Comparison of ENCODE assay signal across 13 mouse cellular contexts in genomic region chr8:119855656-119856055, GRCm38 (mm10). TPM values are rescaled to one million over a fixed set of nuclear protein-coding genes. Genes with fewer than 3 reads are reported as not detected.
DNase-seq lines count a peak whose midpoint lies in the region; ATAC-seq and TF ChIP-seq lines count a peak whose summit lies in the region.
"Had no signal": no experiment of that assay in that cellular context is flagged by ENCODE, and none has a peak within 500 bp of the region (broad histone marks: within the 10 kb centered on the region; RNA-seq: fewer than 3 reads in every experiment).

No protein-coding gene starts in this region.

- TF ChIP-seq CTCF in forebrain, postnatal 0 days (IDR thresholded peaks at IDR 0.05; ENCODE audit: low read depth) = 0 out of 2 replicates have a peak, but pooled peaks have one; percentile 4
- TF ChIP-seq CTCF in liver, embryonic 14.5 days (IDR thresholded peaks at IDR 0.05; ENCODE audit: low read depth) = peak; percentile 27; the same call in 1 of the 2 replicates
- peak; percentile 25; the same call in 1 of the 2 replicates for TF ChIP-seq CTCF in stomach, postnatal 0 days (IDR thresholded peaks at IDR 0.05; ENCODE audit: low read depth)

- no peak overlapping the region for H3K4me2 ChIP-seq in forebrain, postnatal 0 days (ENCODE audit: low read depth)
- H3K4me2 ChIP-seq in forebrain, embryonic 15.5 days (replicated peaks) = no peak overlapping the region
- H3K4me2 ChIP-seq in liver, embryonic 14.5 days (ENCODE audit: low read depth) = no peak overlapping the region
- no peak overlapping the region for H3K4me2 ChIP-seq in liver, embryonic 12.5 days
- no peak overlapping the region for H3K4me2 ChIP-seq in stomach, postnatal 0 days (replicated peaks; ENCODE audit: low read depth)
- H3K4me2 ChIP-seq: forebrain, embryonic 12.5 days; intestine, embryonic 15.5 days had no signal

- no peak for DNase-seq in forebrain, postnatal 0 days
- DNase-seq in liver, embryonic 14.5 days (ENCODE audit: low read depth in 3 of 3, low spot score in 3 of 3) = no peak
- DNase-seq in gastrocnemius, postnatal 14 days = peak; percentile 61
- DNase-seq in stomach, postnatal 0 days (ENCODE audit: low spot score) = no peak
- DNase-seq in left cerebral cortex, postnatal 4 days = no peak

- no peaks in the 10 kb centered on the region for H3K9me3 ChIP-seq in forebrain, postnatal 0 days (ENCODE audit: low read length)
- no peaks in the 10 kb centered on the region for H3K9me3 ChIP-seq in forebrain, embryonic 15.5 days
- H3K9me3 ChIP-seq in liver, embryonic 14.5 days (ENCODE audit: control insufficient read depth, low read length) = no peaks in the 10 kb centered on the region
- H3K9me3 ChIP-seq in liver, embryonic 12.5 days (replicated peaks) = no peaks in the 10 kb centered on the region
- no peaks in the 10 kb centered on the region for H3K9me3 ChIP-seq in stomach, postnatal 0 days (ENCODE audit: control insufficient read depth, low read length)
- H3K9me3 ChIP-seq: forebrain, embryonic 12.5 days; intestine, embryonic 15.5 days had no signal

- H3K4me3 ChIP-seq in forebrain, postnatal 0 days (ENCODE audit: low read depth, low read length) = no peak overlapping the region
- H3K4me3 ChIP-seq in forebrain, embryonic 15.5 days = no peak overlapping the region
- no peak overlapping the region for H3K4me3 ChIP-seq in liver, embryonic 14.5 days (ENCODE audit: insufficient read depth in 1 of 2, low read depth in 2 of 2, low read length in 2 of 2)
- no peak overlapping the region for H3K4me3 ChIP-seq in liver, embryonic 12.5 days
- no peak overlapping the region for H3K4me3 ChIP-seq in stomach, postnatal 0 days (ENCODE audit: low read depth, low read length)
- H3K4me3 ChIP-seq: forebrain, embryonic 12.5 days; intestine, embryonic 15.5 days had no signal

- no peak for ATAC-seq in forebrain, postnatal 0 days
- ATAC-seq in forebrain, embryonic 15.5 days (replicated peaks) = no peak
- ATAC-seq in liver, embryonic 14.5 days (ENCODE audit: insufficient read depth) = no peak
- no peak for ATAC-seq in liver, embryonic 12.5 days
- ATAC-seq in stomach, postnatal 0 days (ENCODE audit: low FRiP score, low TSS enrichment) = no peak
- ATAC-seq: CD4-positive, CD25-positive, alpha-beta regulatory T cell, adult 4 months; intestine, embryonic 15.5 days; midbrain, embryonic 16.5 days; Patski had no signal

- intact Hi-C loops in gastrocnemius, postnatal 14 days (cut with DNase I; ENCODE audit: low total_unique reads) = no loop called here
- intact Hi-C loops in left cerebral cortex, postnatal 4 days (cut with DNase I) = no loop called here

- no peak for TF ChIP-seq EP300 in liver, embryonic 14.5 days (IDR thresholded peaks at IDR 0.05; ENCODE audit: low read depth)
- no peak for TF ChIP-seq EP300 in stomach, postnatal 0 days (optimal IDR thresholded peaks at IDR 0.05)

- H3K27me3 ChIP-seq in forebrain, postnatal 0 days (ENCODE audit: insufficient read depth, low read length) = no peaks in the 10 kb centered on the region; the same call in 1 of the 2 replicates
- H3K27me3 ChIP-seq in forebrain, embryonic 15.5 days = no peaks in the 10 kb centered on the region
- no peaks in the 10 kb centered on the region for H3K27me3 ChIP-seq in liver, embryonic 14.5 days (ENCODE audit: control insufficient read depth, insufficient read depth, low read length)
- H3K27me3 ChIP-seq in liver, embryonic 12.5 days (replicated peaks) = no peaks in the 10 kb centered on the region; the same call in 1 of the 2 replicates
- no peaks in the 10 kb centered on the region for H3K27me3 ChIP-seq in stomach, postnatal 0 days (ENCODE audit: control insufficient read depth, insufficient read depth, low read length)
- H3K27me3 ChIP-seq: forebrain, embryonic 12.5 days; intestine, embryonic 15.5 days had no signal

- H3K4me1 ChIP-seq in forebrain, postnatal 0 days (ENCODE audit: insufficient read depth) = no peaks in the 10 kb centered on the region
- H3K4me1 ChIP-seq in forebrain, embryonic 15.5 days = no peaks in the 10 kb centered on the region
- no peaks in the 10 kb centered on the region; a peak in 1 of 4 replicates for H3K4me1 ChIP-seq in liver, embryonic 14.5 days (replicated peaks; ENCODE audit: control insufficient read depth in 2 of 2, insufficient read depth in 2 of 2, low read length in 1 of 2)
- H3K4me1 ChIP-seq in liver, embryonic 12.5 days = peaks cover 30% of the 10 kb centered on the region
- H3K4me1 ChIP-seq in stomach, postnatal 0 days (replicated peaks; ENCODE audit: control insufficient read depth, insufficient read depth) = no peaks in the 10 kb centered on the region
- H3K4me1 ChIP-seq: intestine, embryonic 15.5 days had no signal

- 80% methylated on average over 5 of the region's 5 CpGs for WGBS in forebrain, postnatal 0 days
- WGBS in forebrain, embryonic 15.5 days = 75% methylated on average over 5 of the region's 5 CpGs
- 51% methylated on average over 5 of the region's 5 CpGs for WGBS in liver, embryonic 14.5 days (ENCODE audit: insufficient replicate concordance)
- WGBS in liver, embryonic 12.5 days (ENCODE audit: insufficient replicate concordance) = 58% methylated on average over 5 of the region's 5 CpGs
- 80% methylated on average over 5 of the region's 5 CpGs for WGBS in stomach, postnatal 0 days

- H3K36me3 ChIP-seq in forebrain, postnatal 0 days (ENCODE audit: insufficient read depth) = no peaks in the 10 kb centered on the region
- H3K36me3 ChIP-seq in forebrain, embryonic 15.5 days = no peaks in the 10 kb centered on the region
- no peaks in the 10 kb centered on the region for H3K36me3 ChIP-seq in liver, embryonic 14.5 days (replicated peaks; ENCODE audit: control insufficient read depth, insufficient read depth, low read depth)
- no peaks in the 10 kb centered on the region for H3K36me3 ChIP-seq in liver, embryonic 12.5 days
- H3K36me3 ChIP-seq in stomach, postnatal 0 days (ENCODE audit: control insufficient read depth, insufficient read depth, low read length) = no peaks in the 10 kb centered on the region
- H3K36me3 ChIP-seq: forebrain, embryonic 12.5 days; intestine, embryonic 15.5 days had no signal

- H3K27ac ChIP-seq in forebrain, postnatal 0 days (ENCODE audit: low read depth, low read length) = no peak overlapping the region
- no peak overlapping the region for H3K27ac ChIP-seq in forebrain, embryonic 15.5 days (replicated peaks)
- H3K27ac ChIP-seq in liver, embryonic 14.5 days = no peak overlapping the region
- H3K27ac ChIP-seq in liver, embryonic 12.5 days = no peak overlapping the region
- no peak overlapping the region for H3K27ac ChIP-seq in stomach, postnatal 0 days (replicated peaks)
- H3K27ac ChIP-seq: forebrain, embryonic 12.5 days; intestine, embryonic 15.5 days had no signal

- no peak overlapping the region for H3K9ac ChIP-seq in forebrain, postnatal 0 days
- H3K9ac ChIP-seq in forebrain, embryonic 15.5 days (replicated peaks) = no peak overlapping the region
- no peak overlapping the region for H3K9ac ChIP-seq in liver, embryonic 14.5 days (replicated peaks)
- no peak overlapping the region for H3K9ac ChIP-seq in liver, embryonic 12.5 days
- no peak overlapping the region for H3K9ac ChIP-seq in stomach, postnatal 0 days (ENCODE audit: low read length)
- H3K9ac ChIP-seq: forebrain, embryonic 12.5 days; intestine, embryonic 15.5 days had no signal

RNA-seq across cellular contexts. Expression of gene Klhl36, which starts 6.4 kb away (rescaled TPM):
- total RNA-seq in forebrain, postnatal 0 days (2014; rRNA removed) = 18.7 and 23.0 TPM in 2 replicates
- 18.0 and 20.3 TPM in 2 replicates for polyA plus RNA-seq in forebrain, postnatal 0 days (2015; fragmentation: Nextera tagmentation; extraction: Ambion mirVana)
- 15.3 and 15.4 TPM in 2 replicates for polyA plus RNA-seq in forebrain, embryonic 15.5 days (2015; fragmentation: Nextera tagmentation; extraction: Ambion mirVana)
- 2.5 TPM in 2 replicates for polyA plus RNA-seq in liver, embryonic 14.5 days (2012; rRNA removed)
- polyA plus RNA-seq in liver, embryonic 14.5 days (2014; fragmentation: Nextera tagmentation; extraction: Ambion mirVana) = 2.7 and 3.3 TPM in 2 replicates
- 7.0 and 7.7 TPM in 2 replicates for polyA plus RNA-seq in liver, embryonic 12.5 days (2016; fragmentation: Nextera tagmentation; extraction: Ambion mirVana)
- 1 to 10 TPM; 2.2 to 2.7 TPM for total RNA-seq in gastrocnemius, postnatal 14 days (2021)
- 9.0 and 10.0 TPM in 2 replicates for polyA plus RNA-seq in stomach, postnatal 0 days (2015; fragmentation: Nextera tagmentation; extraction: Ambion mirVana)
- total RNA-seq in left cerebral cortex, postnatal 4 days (2021) = 10 to 100 TPM in 1 of 2 experiments, 1 to 10 TPM in 1; 8.9 to 11.8 TPM

RNA-seq across cellular contexts. Expression of gene Cotl1, which starts 15.3 kb away (rescaled TPM):
- total RNA-seq in forebrain, postnatal 0 days (2014; rRNA removed) = 177 and 224 TPM in 2 replicates
- polyA plus RNA-seq in forebrain, postnatal 0 days (2015; fragmentation: Nextera tagmentation; extraction: Ambion mirVana) = 134 and 156 TPM in 2 replicates
- polyA plus RNA-seq in forebrain, embryonic 15.5 days (2015; fragmentation: Nextera tagmentation; extraction: Ambion mirVana) = 127 and 138 TPM in 2 replicates
- 57.0 and 59.6 TPM in 2 replicates for polyA plus RNA-seq in liver, embryonic 14.5 days (2012; rRNA removed)
- polyA plus RNA-seq in liver, embryonic 14.5 days (2014; fragmentation: Nextera tagmentation; extraction: Ambion mirVana) = 77.7 and 88.7 TPM in 2 replicates
- polyA plus RNA-seq in liver, embryonic 12.5 days (2016; fragmentation: Nextera tagmentation; extraction: Ambion mirVana) = 46.5 and 49.5 TPM in 2 replicates
- 10 to 100 TPM; 18.3 to 24.5 TPM for total RNA-seq in gastrocnemius, postnatal 14 days (2021)
- 100 and 106 TPM in 2 replicates for polyA plus RNA-seq in stomach, postnatal 0 days (2015; fragmentation: Nextera tagmentation; extraction: Ambion mirVana)
- total RNA-seq in left cerebral cortex, postnatal 4 days (2021) = 100 to 1,000 TPM; 208 to 215 TPM

RNA-seq across cellular contexts. Expression of gene Usp10, which starts 54.5 kb away (rescaled TPM):
- total RNA-seq in forebrain, postnatal 0 days (2014; rRNA removed) = 68.1 and 77.3 TPM in 2 replicates
- polyA plus RNA-seq in forebrain, postnatal 0 days (2015; fragmentation: Nextera tagmentation; extraction: Ambion mirVana) = 89.6 and 106 TPM in 2 replicates
- polyA plus RNA-seq in forebrain, embryonic 15.5 days (2015; fragmentation: Nextera tagmentation; extraction: Ambion mirVana) = 143 and 149 TPM in 2 replicates
- 23.8 and 47.0 TPM in 2 replicates for polyA plus RNA-seq in liver, embryonic 14.5 days (2012; rRNA removed)
- polyA plus RNA-seq in liver, embryonic 14.5 days (2014; fragmentation: Nextera tagmentation; extraction: Ambion mirVana) = 59.0 and 60.8 TPM in 2 replicates
- polyA plus RNA-seq in liver, embryonic 12.5 days (2016; fragmentation: Nextera tagmentation; extraction: Ambion mirVana) = 124 and 136 TPM in 2 replicates
- 10 to 100 TPM; 41.1 to 49.5 TPM for total RNA-seq in gastrocnemius, postnatal 14 days (2021)
- 54.5 and 57.2 TPM in 2 replicates for polyA plus RNA-seq in stomach, postnatal 0 days (2015; fragmentation: Nextera tagmentation; extraction: Ambion mirVana)
- 100 to 1,000 TPM; 150 to 152 TPM for total RNA-seq in left cerebral cortex, postnatal 4 days (2021)

RNA-seq across cellular contexts. Expression of gene Gm20388, which starts 55.0 kb away (rescaled TPM):
- 43.2 and 51.3 TPM in 2 replicates for total RNA-seq in forebrain, postnatal 0 days (2014; rRNA removed)
- not detected in 2 replicates for polyA plus RNA-seq in forebrain, postnatal 0 days (2015; fragmentation: Nextera tagmentation; extraction: Ambion mirVana)
- not detected in 2 replicates for polyA plus RNA-seq in forebrain, embryonic 15.5 days (2015; fragmentation: Nextera tagmentation; extraction: Ambion mirVana)
- polyA plus RNA-seq in liver, embryonic 14.5 days (2012; rRNA removed) = 8.5 and 9.7 TPM in 2 replicates
- not detected in 2 replicates for polyA plus RNA-seq in liver, embryonic 14.5 days (2014; fragmentation: Nextera tagmentation; extraction: Ambion mirVana)
- polyA plus RNA-seq in liver, embryonic 12.5 days (2016; fragmentation: Nextera tagmentation; extraction: Ambion mirVana) = not detected in 2 replicates
- 1 to 10 TPM; 5.6 to 6.0 TPM for total RNA-seq in gastrocnemius, postnatal 14 days (2021)
- polyA plus RNA-seq in stomach, postnatal 0 days (2015; fragmentation: Nextera tagmentation; extraction: Ambion mirVana) = not detected in 2 replicates
- total RNA-seq in left cerebral cortex, postnatal 4 days (2021) = 10 to 100 TPM in 1 of 2 experiments, 1 to 10 TPM in 1; 6.5 to 12.8 TPM
- polyA plus RNA-seq: forebrain, embryonic 12.5 days; intestine, embryonic 15.5 days; lung, embryonic 16.5 days had no signal
